Mouse (Mus musculus): Measurements from ENCODE around the gene Nfkbie. TPM values are rescaled to one million over a fixed set of nuclear protein-coding genes. Genes with fewer than 3 reads are reported as not detected.

Gene Nfkbie
- polyA plus RNA-seq, 1 experiment = 50.4 TPM

GRCm38 (mm10) chr17:45600267-45600666 lies 44.8 kb downstream of the Nfkbie start:
- Histone ChIP-seq H3K27ac (ENCODE audit: insufficient read depth, low read length) (no peak overlapping the region), H3K4me1 (ENCODE audit: control insufficient read depth, insufficient read depth, insufficient read length) (peaks cover 8% of the 10 kb centered on the region; the same call in 1 of the 2 replicates), H3K4me3 (ENCODE audit: extremely low read depth, insufficient read depth, insufficient read length) (no peak overlapping the region), H3K36me3 (ENCODE audit: control insufficient read depth, insufficient read depth, low read length) (no peaks in the 10 kb centered on the region), H3K27me3 (ENCODE audit: control insufficient read depth, insufficient read depth, low read length) (no peaks in the 10 kb centered on the region)
- WGBS = 90% methylated on average over 8 of the region's 8 CpGs
- no peak for DNase-seq (ENCODE audit: low read depth in 1 of 2, low spot score in 2 of 2)
- TF ChIP-seq CTCF (IDR thresholded peaks at IDR 0.05; ENCODE audit: extremely low read depth, insufficient read depth, insufficient read length, insufficient replicate concordance) = no peak
- TF ChIP-seq POLR2A (IDR thresholded peaks at IDR 0.05; ENCODE audit: low read depth, low read length) = no peak

GRCm38 (mm10) chr17:45601325-45601724 lies 45.8 kb downstream of the Nfkbie start:
- Histone ChIP-seq H3K36me3 (ENCODE audit: control insufficient read depth, insufficient read depth, low read length) (no peaks in the 10 kb centered on the region), H3K27ac (ENCODE audit: insufficient read depth, low read length) (no peak overlapping the region), H3K27me3 (ENCODE audit: control insufficient read depth, insufficient read depth, low read length) (no peaks in the 10 kb centered on the region), H3K4me1 (ENCODE audit: control insufficient read depth, insufficient read depth, insufficient read length) (peaks cover 8% of the 10 kb centered on the region; the same call in 1 of the 2 replicates), H3K4me3 (ENCODE audit: extremely low read depth, insufficient read depth, insufficient read length) (no peak overlapping the region)
- no peak for TF ChIP-seq CTCF (IDR thresholded peaks at IDR 0.05; ENCODE audit: extremely low read depth, insufficient read depth, insufficient read length, insufficient replicate concordance)
- TF ChIP-seq POLR2A (IDR thresholded peaks at IDR 0.05; ENCODE audit: low read depth, low read length) = no peak
- 89% methylated on average over 22 of the region's 22 CpGs for WGBS
- no peak for DNase-seq (ENCODE audit: low read depth in 1 of 2, low spot score in 2 of 2)

- TF ChIP-seq POLR2A (IDR thresholded peaks at IDR 0.05; ENCODE audit: low read depth, low read length) = no peak
- no peak for TF ChIP-seq CTCF (IDR thresholded peaks at IDR 0.05; ENCODE audit: extremely low read depth, insufficient read depth, insufficient read length, insufficient replicate concordance)
- H3K36me3 ChIP-seq (ENCODE audit: control insufficient read depth, insufficient read depth, low read length) = no peaks in the 10 kb centered on the region
- 87% methylated on average over 6 of the region's 6 CpGs for WGBS
- peaks cover 5% of the 10 kb centered on the region; the same call in 1 of the 2 replicates for H3K4me1 ChIP-seq (ENCODE audit: control insufficient read depth, insufficient read depth, insufficient read length)
- no peak within 1 kb of the TSS for H3K27ac ChIP-seq (ENCODE audit: insufficient read depth, low read length)
- H3K27me3 ChIP-seq (ENCODE audit: control insufficient read depth, insufficient read depth, low read length) = no peaks in the 10 kb centered on the region
- no peak for DNase-seq (ENCODE audit: low read depth in 1 of 2, low spot score in 2 of 2)
- H3K4me3 ChIP-seq (ENCODE audit: extremely low read depth, insufficient read depth, insufficient read length) = no peak within 1 kb of the TSS
Measured at GRCm38 (mm10) chr17:45601877-45602304, 46.4 kb downstream of the Nfkbie start, which contains the start of gene Mymx. Gene Mymx (minus strand): TSS chr17:45602102.

GRCm38 (mm10) chr17:45602984-45603383 lies 47.5 kb downstream of the Nfkbie start:
- TF ChIP-seq POLR2A (IDR thresholded peaks at IDR 0.05; ENCODE audit: low read depth, low read length) = no peak
- no peak for TF ChIP-seq CTCF (IDR thresholded peaks at IDR 0.05; ENCODE audit: extremely low read depth, insufficient read depth, insufficient read length, insufficient replicate concordance)
- H3K4me3 ChIP-seq (ENCODE audit: extremely low read depth, insufficient read depth, insufficient read length) = no peak overlapping the region
- DNase-seq (ENCODE audit: low read depth in 1 of 2, low spot score in 2 of 2) = no peak
- H3K36me3 ChIP-seq (ENCODE audit: control insufficient read depth, insufficient read depth, low read length) = no peaks in the 10 kb centered on the region
- WGBS = 86% methylated on average over 3 of the region's 3 CpGs
- no peak overlapping the region for H3K27ac ChIP-seq (ENCODE audit: insufficient read depth, low read length)
- 0 out of 2 replicates have a peak, but pooled peaks cover 3% of the 10 kb centered on the region for H3K4me1 ChIP-seq (ENCODE audit: control insufficient read depth, insufficient read depth, insufficient read length)
- no peaks in the 10 kb centered on the region for H3K27me3 ChIP-seq (ENCODE audit: control insufficient read depth, insufficient read depth, low read length)

- DNase-seq (ENCODE audit: low read depth in 1 of 2, low spot score in 2 of 2) = no peak
- Histone ChIP-seq H3K4me3 (ENCODE audit: extremely low read depth, insufficient read depth, insufficient read length) (no peak overlapping the region), H3K27me3 (ENCODE audit: control insufficient read depth, insufficient read depth, low read length) (no peaks in the 10 kb centered on the region), H3K4me1 (ENCODE audit: control insufficient read depth, insufficient read depth, insufficient read length) (no peaks in the 10 kb centered on the region), H3K27ac (ENCODE audit: insufficient read depth, low read length) (no peak overlapping the region), H3K36me3 (ENCODE audit: control insufficient read depth, insufficient read depth, low read length) (no peaks in the 10 kb centered on the region)
- TF ChIP-seq CTCF (IDR thresholded peaks at IDR 0.05; ENCODE audit: extremely low read depth, insufficient read depth, insufficient read length, insufficient replicate concordance) (no peak), POLR2A (IDR thresholded peaks at IDR 0.05; ENCODE audit: low read depth, low read length) (no peak)
- 79% methylated on average over 15 of the region's 15 CpGs for WGBS
Measured at GRCm38 (mm10) chr17:45606992-45607879, 51.7 kb downstream of the Nfkbie start.

- 89% methylated on average over 4 of the region's 4 CpGs for WGBS
- no peak for DNase-seq (ENCODE audit: low read depth in 1 of 2, low spot score in 2 of 2)
- TF ChIP-seq POLR2A (IDR thresholded peaks at IDR 0.05; ENCODE audit: low read depth, low read length) (no peak), CTCF (IDR thresholded peaks at IDR 0.05; ENCODE audit: extremely low read depth, insufficient read depth, insufficient read length, insufficient replicate concordance) (no peak)
- H3K36me3 ChIP-seq (ENCODE audit: control insufficient read depth, insufficient read depth, low read length) = no peaks in the 10 kb centered on the region
- H3K4me3 ChIP-seq (ENCODE audit: extremely low read depth, insufficient read depth, insufficient read length) = no peak overlapping the region
- H3K27me3 ChIP-seq (ENCODE audit: control insufficient read depth, insufficient read depth, low read length) = no peaks in the 10 kb centered on the region
- no peaks in the 10 kb centered on the region for H3K4me1 ChIP-seq (ENCODE audit: control insufficient read depth, insufficient read depth, insufficient read length)
- no peak overlapping the region for H3K27ac ChIP-seq (ENCODE audit: insufficient read depth, low read length)
Measured at GRCm38 (mm10) chr17:45608396-45608795, 52.9 kb downstream of the Nfkbie start.

Measured in spleen, adult 2 months (tissue).